Mouse (Mus musculus) induced T-regulatory cell, adult 2 months (primary cell): ENCODE results near the gene Loxl4.

Source experiments
- DNase-seq: peaks from one replicate; pipeline ENCODE4 v3.0.0-alpha.2; 2012; ENCODE audit warnings: low read depth

Gene Loxl4

DNA sequence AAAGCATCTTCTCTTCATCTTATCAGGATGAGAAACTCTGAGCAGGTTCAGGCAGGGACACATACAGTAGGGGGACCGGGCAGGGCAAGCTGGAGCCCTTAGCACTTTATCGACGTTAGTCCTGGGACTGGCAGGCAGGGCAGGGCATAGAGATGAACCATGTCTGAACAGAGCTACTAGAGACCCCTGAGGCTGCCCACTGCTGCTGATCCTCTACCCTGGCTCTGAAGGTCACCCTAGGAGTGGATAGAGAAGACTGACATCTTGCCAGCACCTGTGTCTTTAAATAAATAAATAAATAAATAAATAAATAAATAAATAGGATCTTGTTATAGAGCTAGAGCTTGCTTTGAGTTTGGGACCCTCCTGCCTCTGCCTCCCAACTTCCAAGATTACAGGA, 2.9 kb downstream of the Loxl4 start:
- DNase-seq, result no peak

DNA sequence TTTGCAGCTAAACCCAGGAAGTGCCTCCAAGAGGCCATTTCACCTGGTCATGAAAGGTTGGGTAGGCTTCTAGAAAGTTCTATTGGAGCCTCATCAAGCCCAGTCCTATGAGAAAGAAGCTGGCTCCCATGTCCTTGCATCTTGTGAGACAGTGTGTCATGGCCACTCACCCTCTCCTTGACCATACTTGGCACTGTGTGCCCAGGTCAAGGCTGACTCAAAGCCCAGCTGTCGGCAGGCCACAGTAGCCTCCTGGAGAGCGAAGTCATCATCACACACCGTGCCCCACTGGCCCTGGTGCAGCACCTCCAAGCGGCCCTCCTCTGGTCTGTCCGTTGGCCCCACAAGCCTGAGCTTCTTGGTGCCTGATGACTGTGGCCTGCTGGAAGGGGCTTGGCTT, 4.5 kb downstream of the Loxl4 start:
- no peak for DNase-seq

DNA sequence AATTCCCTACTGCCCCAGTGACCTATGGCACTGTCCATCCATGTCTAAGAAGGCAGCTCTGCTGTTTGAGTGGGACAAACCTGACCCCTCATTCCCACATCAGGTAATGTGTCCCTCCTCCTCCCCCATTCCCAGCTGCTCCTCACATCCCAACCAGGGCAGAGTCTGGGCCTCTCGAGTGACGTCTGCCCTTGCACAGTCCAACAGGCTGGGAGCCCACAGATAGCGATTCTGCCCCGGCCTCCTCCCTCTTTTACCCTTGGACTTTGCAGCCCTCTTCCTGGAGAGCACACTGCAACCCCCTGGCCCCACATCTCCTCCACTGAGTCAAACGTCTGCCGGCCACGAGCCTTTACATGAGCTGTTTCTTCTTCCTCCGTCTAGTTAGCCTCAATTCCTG, 10.0 kb downstream of the Loxl4 start:
- no peak for DNase-seq

DNA sequence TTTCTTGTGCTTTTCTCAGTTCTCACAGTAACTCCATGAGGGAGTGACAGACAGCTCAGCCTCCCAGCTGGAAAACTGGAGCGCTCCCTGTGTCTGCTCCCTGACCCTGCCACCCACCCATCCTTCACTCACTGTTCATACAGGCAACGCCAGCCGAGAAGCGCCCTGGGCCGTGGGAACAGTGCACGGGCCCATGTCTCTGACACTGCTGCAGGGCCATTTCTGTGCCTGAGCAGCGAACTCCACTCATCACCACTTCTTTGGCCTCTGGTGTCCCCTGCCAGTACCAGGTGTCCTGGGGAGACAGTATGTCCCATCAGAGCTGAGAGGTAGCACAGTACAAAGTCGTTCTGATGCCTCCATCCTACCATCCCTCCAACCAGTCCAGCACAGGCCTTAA, 10.6 kb downstream of the Loxl4 start:
- DNase-seq, result no peak

DNA sequence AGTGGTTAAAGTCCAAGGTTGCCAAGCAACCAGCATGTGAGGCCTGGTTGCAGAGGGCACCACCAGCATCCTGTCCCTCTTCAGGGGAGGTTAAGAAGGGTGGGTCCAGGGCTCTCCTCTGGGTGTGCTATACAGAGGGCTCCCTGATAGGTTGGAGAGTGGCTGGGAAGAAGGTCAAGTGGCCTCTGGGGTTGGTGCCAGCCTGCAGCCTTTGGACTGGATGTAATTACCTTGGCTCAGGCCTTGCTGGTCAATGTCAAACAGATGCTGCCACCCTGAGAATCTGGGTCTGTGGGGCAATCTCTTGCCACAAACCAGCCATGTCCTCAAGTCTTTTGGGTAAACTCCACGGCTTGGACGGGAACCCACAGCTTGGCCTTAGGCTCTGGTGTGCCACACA, 11.2 kb downstream of the Loxl4 start:
- DNase-seq, result no peak

DNA sequence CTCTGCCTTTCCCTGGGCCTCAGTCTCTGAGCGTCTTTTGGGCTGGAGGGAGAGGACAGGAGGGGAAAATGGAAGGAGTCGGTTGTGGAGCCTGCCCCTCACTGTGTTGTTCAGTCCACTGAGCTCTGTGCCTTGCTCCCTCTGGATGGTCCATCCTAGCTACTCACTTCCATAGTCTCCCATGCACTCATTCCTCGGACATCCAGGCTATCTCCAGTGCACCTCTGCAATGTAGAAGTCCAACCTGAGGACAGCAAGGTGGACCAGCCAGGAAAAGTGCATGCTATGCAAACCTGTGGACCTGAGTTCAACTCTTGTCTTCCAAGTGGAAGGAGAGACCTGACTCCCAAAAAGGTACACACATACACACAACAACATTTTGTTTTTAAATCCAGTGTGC, 12.0 kb downstream of the Loxl4 start:
- no peak for DNase-seq

DNA sequence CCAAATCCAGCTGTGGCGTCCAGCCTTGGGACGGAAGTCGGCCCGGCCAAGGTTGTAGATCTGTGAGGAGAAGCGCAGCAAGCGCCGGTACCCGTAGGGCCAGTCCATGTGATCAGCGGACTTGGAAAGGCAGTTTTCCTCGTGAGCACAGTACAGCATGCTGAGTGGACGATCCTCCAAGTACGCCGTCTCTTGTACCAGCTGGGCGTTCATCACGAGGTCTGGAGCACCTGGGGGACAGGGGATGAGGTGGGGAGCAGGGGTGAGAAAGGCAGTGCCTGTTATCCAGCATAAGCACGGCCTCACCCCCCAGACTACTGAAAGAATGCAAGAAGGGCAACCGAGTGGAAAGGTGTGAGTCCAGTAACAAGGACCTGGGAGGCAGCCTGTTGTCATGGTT, 12.7 kb downstream of the Loxl4 start:
- no peak for DNase-seq

DNA sequence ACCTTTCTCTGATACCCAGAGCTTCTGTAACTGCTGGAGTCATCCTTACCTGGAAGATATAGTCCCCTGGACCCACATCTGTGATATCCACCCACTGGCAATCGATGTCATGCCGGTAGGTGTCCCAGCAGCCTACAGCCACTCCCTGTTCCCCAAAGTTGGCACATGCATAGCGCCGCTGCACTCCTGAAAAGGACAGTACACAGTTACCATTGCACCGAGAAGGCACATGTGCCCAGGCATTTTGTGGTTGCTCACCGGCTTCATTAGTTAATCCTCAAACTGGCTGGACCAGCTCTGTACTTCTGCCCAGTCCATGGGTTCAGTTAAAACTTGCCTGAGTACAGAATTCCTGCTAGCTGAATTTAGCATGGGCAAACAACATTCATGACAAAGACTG, 14.7 kb downstream of the Loxl4 start:
- no peak for DNase-seq

DNA sequence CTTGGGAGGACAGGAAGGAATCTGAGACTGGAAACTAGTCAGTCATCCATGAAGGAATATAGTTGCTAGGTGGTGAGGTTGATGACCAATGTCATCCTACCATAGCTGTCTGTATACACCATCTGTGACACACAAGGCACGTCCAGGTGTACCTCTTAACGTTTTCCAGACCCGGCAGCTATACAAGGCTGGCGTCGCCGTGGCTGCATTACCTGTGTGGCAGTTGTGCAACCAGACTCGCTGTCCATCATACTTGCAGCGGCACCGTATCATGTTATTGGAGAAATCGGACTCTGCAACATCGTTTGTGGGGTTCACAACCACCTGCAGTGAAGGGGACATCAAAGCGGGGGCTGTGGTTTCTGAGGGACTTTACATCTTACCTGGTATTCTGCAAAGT, 15.3 kb downstream of the Loxl4 start:
- no peak for DNase-seq

DNA sequence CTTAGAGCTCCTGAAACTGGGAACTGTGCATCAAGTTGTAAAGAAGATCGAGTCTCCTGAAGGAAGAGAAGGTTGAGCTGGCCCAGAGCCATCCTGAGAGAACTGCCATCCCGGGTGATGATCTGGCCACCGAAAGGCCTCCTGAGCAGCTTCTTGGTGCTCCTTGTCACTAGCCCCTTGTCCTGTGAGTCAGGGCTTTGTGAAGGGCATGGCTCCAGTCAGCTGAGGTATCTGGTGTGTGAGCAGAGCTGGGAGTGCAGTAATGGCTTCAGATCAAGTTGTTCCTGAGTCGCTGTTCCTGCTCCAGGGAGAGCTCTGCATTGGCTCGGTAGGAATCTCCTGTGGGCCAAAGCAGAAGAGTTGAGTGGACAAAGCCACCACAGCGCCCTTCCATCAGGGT, 17.5 kb downstream of the Loxl4 start:
- DNase-seq, result no peak

DNA sequence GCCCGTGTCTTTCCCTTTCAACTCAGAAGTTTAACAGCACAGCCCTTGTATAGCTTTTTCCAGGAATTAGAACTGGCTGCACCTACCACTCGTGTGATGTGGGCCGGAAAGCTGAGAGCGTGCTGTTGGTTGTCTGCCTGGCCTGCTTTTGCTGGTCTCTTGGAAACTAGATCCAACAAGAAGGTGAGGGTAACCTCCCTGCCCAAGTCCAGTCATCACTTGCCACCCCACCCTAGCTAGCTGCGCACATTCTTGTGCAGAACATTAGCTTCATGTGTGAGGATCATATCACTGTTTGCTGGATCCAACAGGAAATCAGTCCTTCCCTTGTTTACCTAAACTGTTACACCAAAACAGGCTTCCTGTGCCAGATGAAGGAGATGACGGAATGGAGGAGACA, 19.2 kb downstream of the Loxl4 start:
- no peak for DNase-seq

DNA sequence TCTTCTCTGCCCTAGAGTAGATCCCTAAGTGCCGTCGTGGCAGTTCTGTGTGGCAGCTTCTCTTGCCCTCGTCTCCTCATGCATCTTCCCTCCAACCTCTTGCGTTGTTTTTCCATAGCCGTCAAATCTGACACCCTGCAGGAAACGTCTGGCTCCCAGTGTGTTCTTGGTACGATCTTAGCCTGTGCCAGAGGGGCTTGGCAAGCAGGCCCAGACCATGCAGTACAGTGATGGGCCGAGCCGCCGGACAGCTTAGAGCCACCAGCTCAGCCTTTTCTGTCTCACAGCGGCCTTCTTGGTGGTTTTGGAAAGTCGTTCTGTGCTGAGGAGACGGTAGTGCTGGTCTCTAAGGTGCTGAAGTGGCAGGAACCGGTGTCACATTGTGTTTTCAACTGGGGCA, 21.1 kb downstream of the Loxl4 start:
- DNase-seq, result no peak

DNA sequence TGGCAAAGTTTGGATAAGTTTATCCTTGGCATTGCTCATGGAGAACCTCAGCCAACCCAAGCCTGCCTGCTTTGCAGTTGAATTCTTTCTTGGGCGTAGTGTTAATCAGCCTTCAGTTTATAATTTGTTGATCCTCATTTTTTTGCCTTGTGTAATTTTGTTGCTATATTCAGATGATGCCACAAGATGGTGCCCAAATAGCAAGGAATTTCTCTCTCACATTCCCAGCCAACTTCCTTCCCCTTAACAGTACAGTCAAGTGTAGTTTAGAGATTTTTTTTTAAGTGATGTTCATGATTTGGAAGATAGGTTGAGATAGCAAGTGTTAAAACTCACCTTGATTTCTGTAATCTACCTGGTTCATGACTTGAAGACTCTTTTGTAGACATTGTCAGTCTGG, 23.4 kb downstream of the Loxl4 start:
- no peak for DNase-seq

DNA sequence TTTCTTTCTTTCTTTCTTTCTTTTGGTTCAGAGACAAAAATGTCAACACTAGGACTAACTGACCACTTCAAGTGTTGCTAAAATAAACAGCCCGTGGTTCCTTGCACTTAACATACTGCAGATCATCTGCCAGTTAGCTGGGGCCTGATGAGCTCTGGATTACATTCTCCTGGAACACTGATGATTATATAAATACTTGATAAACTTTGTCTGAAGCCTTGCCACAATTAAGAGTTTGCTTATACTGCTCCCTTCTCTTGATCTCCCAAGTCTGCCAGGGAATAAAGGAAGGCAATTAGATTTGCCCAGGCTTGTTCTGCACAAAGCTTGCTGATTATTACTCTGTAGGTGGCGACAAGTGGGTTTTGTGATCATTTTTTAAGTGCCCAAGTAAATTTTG, 24.9 kb downstream of the Loxl4 start:
- no peak for DNase-seq

DNA sequence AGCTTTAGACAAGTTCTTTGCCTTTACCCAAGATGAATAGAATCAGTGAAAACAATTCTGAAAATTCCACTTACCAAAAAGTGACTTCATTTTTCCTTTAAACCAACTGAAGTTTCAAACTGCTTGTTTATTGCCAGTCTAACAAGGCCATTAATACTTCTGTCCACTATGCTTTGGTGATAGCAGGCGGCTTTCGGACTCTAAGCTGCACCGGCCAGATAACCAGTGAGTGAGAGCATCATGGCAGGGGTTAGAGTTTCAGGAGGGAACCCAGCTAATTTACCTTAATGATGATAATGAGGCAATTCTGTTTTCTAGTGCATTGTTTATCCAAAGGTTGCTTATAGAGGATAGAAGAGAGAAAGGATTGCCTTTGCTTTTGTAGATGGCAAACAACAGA, 28.4 kb downstream of the Loxl4 start:
- DNase-seq, result no peak

DNA sequence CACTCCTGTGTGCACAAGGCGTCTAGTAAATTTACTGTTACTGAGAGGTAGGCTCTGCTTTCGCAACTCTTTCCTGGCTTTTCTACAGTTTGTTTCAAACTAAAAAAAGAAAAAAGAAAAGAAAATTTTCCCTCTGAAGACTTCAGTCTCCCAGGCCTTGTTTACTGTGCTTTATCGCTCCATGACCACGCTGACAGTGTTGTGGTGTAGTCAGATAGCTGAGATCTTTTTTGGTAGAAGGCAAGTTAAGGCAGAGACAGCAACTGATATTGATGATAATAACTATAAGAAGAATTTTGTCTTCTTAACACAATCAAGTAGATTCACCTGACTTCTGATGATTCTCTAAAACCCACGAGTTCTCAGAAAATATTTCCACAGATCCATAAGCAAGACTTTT, 28.9 kb downstream of the Loxl4 start:
- no peak for DNase-seq

DNA sequence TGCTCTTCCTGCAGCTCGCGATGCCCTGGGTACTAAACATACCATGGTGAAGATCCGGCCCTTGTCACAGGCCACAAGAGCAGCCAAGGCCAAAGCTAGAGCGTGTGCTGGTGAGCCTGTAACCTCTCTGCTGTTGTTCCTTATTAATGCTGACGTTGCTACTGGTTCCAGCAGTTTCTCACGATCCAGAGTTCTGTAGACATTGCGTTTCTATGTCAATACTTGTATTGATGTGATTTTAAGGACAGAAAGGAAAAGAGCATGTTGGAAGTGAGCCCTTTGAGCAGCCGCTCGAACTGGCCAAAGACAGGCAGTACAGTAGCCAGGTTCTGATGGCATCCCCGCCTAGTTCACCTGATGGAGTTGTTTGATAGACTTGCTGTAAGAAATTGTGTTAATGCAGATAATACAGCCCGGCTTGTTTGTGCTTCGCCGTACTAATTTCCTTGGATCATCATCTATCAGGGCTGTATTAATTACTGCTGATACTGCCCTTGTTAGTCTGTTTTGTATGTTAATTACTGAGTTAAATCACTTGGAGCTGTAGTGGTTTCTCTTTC, 29.7 kb downstream of the Loxl4 start:
- DNase-seq, result no peak

DNA sequence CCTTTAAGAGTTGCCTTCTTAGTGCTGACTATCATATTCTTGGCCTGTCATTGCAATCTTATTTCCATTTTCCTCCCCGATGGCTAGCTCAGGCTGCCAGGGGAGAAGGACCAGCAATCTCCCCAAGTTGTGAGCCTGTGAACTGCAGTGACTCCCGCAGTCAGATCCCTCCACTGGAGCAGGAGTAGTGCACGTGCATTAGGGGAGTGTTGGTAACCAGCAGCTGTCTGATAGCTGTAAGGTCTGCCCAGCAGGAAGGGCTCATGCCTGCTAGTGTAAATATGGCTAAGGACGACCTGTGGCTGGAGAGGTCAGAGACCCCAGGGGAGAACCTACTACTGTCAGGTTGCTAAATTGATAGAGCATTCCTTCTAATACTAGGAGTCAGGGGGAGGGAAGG, 31.9 kb downstream of the Loxl4 start:
- no peak for DNase-seq

DNA sequence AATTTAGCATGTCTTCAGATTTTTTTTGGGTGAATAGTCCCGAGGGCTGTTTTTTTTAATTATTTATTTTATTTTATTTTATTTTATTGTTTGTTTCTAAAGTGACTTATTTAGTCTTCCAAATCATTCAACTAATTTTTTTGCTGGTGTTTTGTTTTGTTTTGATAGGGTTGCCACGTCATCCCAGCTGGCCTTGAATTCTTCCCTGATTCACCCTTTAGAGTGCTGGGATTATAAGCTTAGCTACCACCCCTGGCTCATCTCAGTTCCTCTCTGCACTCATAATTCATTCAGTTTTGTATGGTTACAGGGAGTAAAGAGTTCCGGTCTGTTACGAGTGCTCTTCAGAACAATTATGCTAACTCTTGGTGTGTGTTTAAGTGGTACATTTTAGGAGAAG, 34.0 kb downstream of the Loxl4 start:
- DNase-seq, result no peak

DNA sequence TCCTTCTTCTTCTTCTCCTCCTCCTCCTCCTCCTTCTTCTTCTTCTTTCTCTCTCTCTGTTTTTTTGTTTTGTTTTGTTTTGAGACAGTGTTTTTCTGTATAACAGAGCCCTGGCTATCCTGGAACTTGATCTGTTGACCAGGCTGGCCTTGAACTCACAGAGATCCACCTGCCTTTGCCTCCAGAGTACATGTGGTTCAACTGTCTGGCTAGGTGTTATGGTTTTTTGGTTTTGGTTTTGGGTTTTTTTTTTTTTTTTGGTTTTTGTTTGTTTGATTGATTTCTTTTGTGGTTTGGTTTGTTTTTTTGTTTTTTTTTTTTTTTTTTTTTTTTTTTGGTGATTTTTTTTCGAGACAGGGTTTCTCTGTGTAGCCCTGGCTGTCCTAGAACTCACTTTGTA, 35.8 kb downstream of the Loxl4 start:
- DNase-seq, result no peak

DNA sequence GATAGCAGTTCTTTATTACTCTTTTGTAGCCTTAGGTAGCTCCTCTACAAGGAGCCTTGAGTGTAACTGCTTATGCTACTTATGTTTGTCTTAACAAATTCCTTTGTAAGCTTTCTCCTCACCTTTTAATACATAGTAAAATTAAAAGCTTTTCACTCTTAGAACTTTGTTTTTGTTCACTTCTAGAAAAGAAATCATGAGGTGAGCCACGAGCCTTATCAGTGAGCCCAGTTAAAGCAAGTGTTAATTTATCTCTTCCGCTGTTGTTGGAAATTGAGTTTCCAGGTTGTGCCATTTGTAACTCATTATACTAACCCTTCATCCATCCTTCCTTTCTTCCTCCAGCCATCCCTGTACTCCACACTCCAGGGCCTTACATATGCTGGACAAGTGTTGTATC, 37.3 kb downstream of the Loxl4 start:
- no peak for DNase-seq

DNA sequence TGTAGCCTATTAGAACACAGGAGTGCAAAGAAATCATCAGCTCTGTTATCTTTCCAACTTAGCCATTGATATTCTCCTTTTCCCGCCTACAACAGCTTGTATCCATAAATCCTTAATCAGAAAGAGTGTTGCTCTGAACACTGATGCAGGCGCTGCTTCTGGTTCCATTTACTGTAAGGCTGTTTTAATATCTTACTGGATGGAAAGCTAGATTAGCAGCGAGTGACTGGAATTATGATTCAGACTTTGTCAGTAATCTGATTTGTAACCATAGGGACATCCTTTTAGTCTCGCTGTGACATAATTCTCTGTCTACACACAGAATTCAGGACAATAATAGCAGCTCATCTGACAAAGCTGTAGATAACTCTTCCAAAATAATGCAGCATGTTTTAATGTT, 41.3 kb downstream of the Loxl4 start:
- DNase-seq, result no peak

DNA sequence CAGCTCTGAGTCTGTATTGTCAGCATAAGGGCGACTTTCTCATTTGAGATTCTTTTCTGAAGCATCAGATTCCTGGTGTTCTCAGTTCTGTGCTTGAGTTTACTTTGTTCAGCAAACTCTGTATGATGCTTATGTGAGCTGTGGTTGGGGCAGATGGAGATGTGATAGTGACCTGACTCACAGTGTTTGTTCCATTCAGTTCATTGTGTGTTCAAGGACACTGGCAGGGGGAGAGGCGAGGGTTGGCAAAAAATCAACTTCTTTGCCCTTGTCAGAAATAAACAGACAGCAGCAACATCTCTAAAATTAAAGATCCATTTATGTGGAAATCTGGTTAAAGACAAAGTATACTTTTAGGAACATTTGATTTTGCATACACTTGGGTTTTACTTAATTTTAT, 43.5 kb downstream of the Loxl4 start:
- no peak for DNase-seq

DNA sequence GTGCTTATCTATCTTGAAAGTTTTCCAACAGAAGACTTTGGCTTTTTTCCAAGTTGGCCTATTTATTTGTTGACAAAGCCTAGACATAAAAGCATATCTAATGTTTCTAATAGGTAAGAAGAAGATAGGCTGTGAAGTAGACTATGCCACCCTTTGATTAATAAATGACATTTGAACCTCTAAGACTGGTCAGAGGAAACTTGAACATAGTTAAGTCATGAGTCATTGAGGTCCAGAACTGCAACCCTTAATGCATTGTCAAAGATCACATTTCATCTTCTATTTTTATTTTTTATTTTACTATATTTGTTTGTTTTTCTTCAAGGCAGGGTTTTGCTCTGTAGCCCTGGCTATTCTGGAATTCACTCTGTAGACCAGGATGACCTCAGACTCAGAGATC, 45.6 kb downstream of the Loxl4 start:
- no peak for DNase-seq
